Mouse (Mus musculus) intestine, embryonic 14.5 days (tissue): Measurements from ENCODE around the gene Itsn2. TPM values are rescaled to one million over a fixed set of nuclear protein-coding genes. Genes with fewer than 3 reads are reported as not detected.
A peak's percentile ranks its signal among the peaks of the same experiment; 100 is the strongest.

ENCODE experiments used
- ATAC-seq: fragments of 200-750 bp; cut with Nextera tagmentation; replicated peaks from 2 replicates; pipeline ENCODE4 v1.8.0; 2017; ENCODE audit warnings: low read depth, moderate number of reproducible peaks, moderate TSS enrichment, moderate library complexity; ENCODE audit not compliant: low FRiP score, low TSS enrichment
- DNase-seq: peaks from one replicate; pipeline ENCODE4 v3.0.0-alpha.2; 2018; ENCODE audit warnings: low spot score
- H3K27ac ChIP-seq: fragments of 300-500 bp; sonication (generic); 2 replicates; pipeline ENCODE4 v1.5.1; 2014; ENCODE audit warnings: low read depth, mild to moderate bottlenecking, control low read depth
- H3K27me3 ChIP-seq: fragments of 300-500 bp; sonication (generic); replicated peaks from 2 replicates; pipeline ENCODE4 v1.6.1; 2014; ENCODE audit warnings: low read length, control low read depth; ENCODE audit not compliant: control insufficient read depth, insufficient read depth
- H3K36me3 ChIP-seq: fragments of 300-500 bp; sonication (generic); 2 replicates; pipeline ENCODE4 v1.6.1; 2014; ENCODE audit warnings: low read length, control low read depth; ENCODE audit not compliant: control insufficient read depth, insufficient read depth
- H3K4me1 ChIP-seq: fragments of 300-500 bp; sonication (generic); replicated peaks from 2 replicates; pipeline ENCODE4 v1.6.1; 2014; ENCODE audit warnings: low read length, control low read depth, mixed read lengths; ENCODE audit not compliant: control insufficient read depth, insufficient read depth
- H3K4me2 ChIP-seq: fragments of 300-500 bp; sonication (generic); 2 replicates; pipeline ENCODE4 v1.6.1; 2014; ENCODE audit warnings: low read length
- H3K4me3 ChIP-seq: fragments of 300-500 bp; sonication (generic); 2 replicates; pipeline ENCODE4 v1.5.1; 2014; ENCODE audit warnings: low read depth, low read length, control low read depth, mixed read lengths
- H3K9ac ChIP-seq: fragments of 300-500 bp; sonication (generic); 2 replicates; pipeline ENCODE4 v1.6.1; 2014; ENCODE audit warnings: mild to moderate bottlenecking, low read length
- H3K9me3 ChIP-seq: fragments of 300-500 bp; sonication (generic); 2 replicates; pipeline ENCODE4 v1.6.1; 2016; ENCODE audit warnings: low read length, control low read depth; ENCODE audit not compliant: control insufficient read depth
- WGBS: fragments of 180-500 bp; shearing (Covaris S2); extraction: QIAGEN DNeasy Blood & Tissue Kit; methylation state at CpG from one replicate; pipeline ENCODE4 v1.1.7; 2014; 5-methylcytosine and 5-hydroxymethylcytosine counted together
- polyA plus RNA-seq: library from polyadenylated mRNA; unstranded; fragments of >200 nt; fragmentation: Nextera tagmentation; extraction: Ambion mirVana; gene quantifications from 2 replicates; pipeline ENCODE4 v1.2.1, GENCODE M21; 2014

Itsn2 gene
- polyA plus RNA-seq, 1 experiment from 2014 or later: 45.2 TPM

DNA sequence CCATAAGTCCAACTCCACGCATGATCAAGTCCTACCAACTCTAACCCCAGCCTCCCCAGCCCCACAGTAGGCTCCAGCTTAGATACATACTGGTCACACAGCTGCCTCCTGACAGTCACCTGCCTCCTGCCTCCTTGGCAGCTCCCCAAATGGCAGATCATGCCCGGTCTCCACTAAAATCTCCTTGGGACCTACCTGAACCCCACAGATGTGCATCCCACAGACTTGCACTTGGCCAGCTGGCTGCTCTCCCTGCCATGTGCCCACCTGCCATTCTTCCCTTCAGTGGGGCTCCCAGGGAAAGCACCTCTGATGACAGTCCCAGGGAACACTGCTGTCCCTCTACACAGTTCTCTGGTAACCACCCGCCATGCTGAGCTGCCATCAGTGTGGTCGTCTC lies 115.9 kb downstream of the Itsn2 start:
- DNase-seq: peak; percentile 36
- Histone ChIP-seq H3K4me3 (no peak overlapping the region), H3K4me1 (no peaks in the 10 kb centered on the region), H3K27ac (no peak overlapping the region), H3K27me3 (no peaks in the 10 kb centered on the region), H3K9ac (no peak overlapping the region), H3K4me2 (no peak overlapping the region), H3K36me3 (peaks cover 46% of the 10 kb centered on the region), H3K9me3 (no peaks in the 10 kb centered on the region)
- WGBS: 85% methylated on average over 4 of the region's 4 CpGs
- no peak for ATAC-seq

DNA sequence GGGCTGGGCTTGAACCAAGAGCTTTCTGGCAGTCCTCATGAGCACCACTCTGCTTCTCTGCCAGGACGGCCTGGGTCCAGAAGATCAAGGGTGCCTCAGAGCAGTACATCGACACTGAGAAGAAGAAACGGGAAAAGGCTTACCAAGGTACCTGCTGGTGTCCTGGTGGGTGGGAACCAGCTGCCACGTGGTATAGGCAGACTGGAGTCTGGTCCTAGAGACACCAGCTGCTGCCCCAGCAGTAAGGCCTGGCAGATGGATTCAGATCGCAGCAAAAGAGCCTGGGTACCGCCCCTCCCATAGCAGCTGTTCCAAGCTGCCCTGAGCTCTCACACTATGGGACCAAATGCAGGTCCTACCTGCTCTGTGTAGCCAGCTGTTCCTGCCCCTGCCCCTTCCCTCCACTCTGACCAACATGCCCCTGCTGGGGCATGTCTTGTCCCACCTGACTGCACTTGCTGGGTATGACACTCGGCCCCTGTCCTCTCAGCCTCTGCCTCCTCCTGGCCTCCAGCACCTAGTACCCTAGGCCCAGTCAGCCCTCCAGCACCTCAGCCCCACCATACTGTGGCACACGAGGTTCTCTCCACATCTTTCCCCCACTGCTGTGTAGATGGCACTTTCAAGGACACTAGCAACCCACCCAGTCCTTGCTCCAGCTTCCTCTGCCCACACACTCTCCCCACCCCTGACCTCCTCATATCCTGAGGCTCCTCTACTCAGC lies 116.6 kb downstream of the Itsn2 start:
- H3K36me3 ChIP-seq: peaks cover 46% of the 10 kb centered on the region
- no peaks in the 10 kb centered on the region for H3K9me3 ChIP-seq
- no peak overlapping the region for H3K27ac ChIP-seq
- no peak overlapping the region for H3K9ac ChIP-seq
- ATAC-seq: no peak
- H3K4me2 ChIP-seq: no peak overlapping the region
- no peaks in the 10 kb centered on the region for H3K27me3 ChIP-seq
- no peak overlapping the region for H3K4me3 ChIP-seq
- 80% methylated on average over 8 of the region's 8 CpGs for WGBS
- no peaks in the 10 kb centered on the region for H3K4me1 ChIP-seq
- DNase-seq: peak; percentile 45

- ATAC-seq: no peak
- no peak overlapping the region for H3K4me2 ChIP-seq
- H3K4me3 ChIP-seq: no peak overlapping the region
- H3K27me3 ChIP-seq: no peaks in the 10 kb centered on the region
- DNase-seq: no peak
- no peaks in the 10 kb centered on the region for H3K4me1 ChIP-seq
- H3K9me3 ChIP-seq: no peaks in the 10 kb centered on the region
- no peak overlapping the region for H3K9ac ChIP-seq
- peaks cover 46% of the 10 kb centered on the region for H3K36me3 ChIP-seq
- H3K27ac ChIP-seq: no peak overlapping the region
- 89% methylated on average over 7 of the region's 7 CpGs for WGBS
These were observed 117.5 kb downstream of the Itsn2 start for GRCm38 (mm10) chr12:4709926-4710325.

GRCm38 (mm10) chr12:4713361-4713760 lies 120.9 kb downstream of the Itsn2 start:
- no peak overlapping the region for H3K9ac ChIP-seq
- no peaks in the 10 kb centered on the region for H3K4me1 ChIP-seq
- ATAC-seq (no peak), DNase-seq (no peak)
- H3K36me3 ChIP-seq: peaks cover 26% of the 10 kb centered on the region
- no peak overlapping the region for H3K27ac ChIP-seq
- WGBS: 49% methylated on average over 4 of the region's 4 CpGs
- H3K27me3 ChIP-seq: no peaks in the 10 kb centered on the region
- no peak overlapping the region for H3K4me3 ChIP-seq
- H3K4me2 ChIP-seq: no peak overlapping the region
- H3K9me3 ChIP-seq: no peaks in the 10 kb centered on the region

- Histone ChIP-seq H3K9me3 (no peaks in the 10 kb centered on the region), H3K4me2 (no peak overlapping the region), H3K9ac (no peak overlapping the region), H3K27me3 (no peaks in the 10 kb centered on the region), H3K4me1 (no peaks in the 10 kb centered on the region), H3K36me3 (peaks cover 11% of the 10 kb centered on the region), H3K4me3 (no peak overlapping the region), H3K27ac (no peak overlapping the region)
- ATAC-seq: no peak
- DNase-seq: no peak
- 79% methylated on average over 10 of the region's 10 CpGs for WGBS
These were observed 123.2 kb downstream of the Itsn2 start for GRCm38 (mm10) chr12:4715606-4716005.

DNA sequence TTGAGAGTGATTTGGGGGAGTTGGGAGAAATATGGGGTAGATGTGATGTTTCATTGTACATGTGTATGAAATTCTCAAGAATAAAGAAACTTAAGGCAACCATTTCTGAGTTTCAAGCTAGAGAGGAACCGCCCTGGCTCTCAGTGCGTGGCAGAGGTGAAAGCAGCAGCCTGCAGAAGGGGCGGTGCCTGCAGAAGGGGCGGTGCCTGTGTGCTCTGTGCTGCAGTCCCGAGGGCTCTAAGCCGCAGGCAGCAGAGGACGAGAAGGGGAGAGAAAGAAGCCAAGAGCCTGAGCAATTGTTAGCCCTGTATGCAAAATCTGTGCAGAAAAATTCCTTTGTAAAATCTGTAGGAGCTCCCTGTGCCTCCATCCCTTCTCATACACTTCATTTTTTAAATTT lies 125.0 kb downstream of the Itsn2 start:
- no peak overlapping the region for H3K27ac ChIP-seq
- no peak overlapping the region for H3K9ac ChIP-seq
- H3K27me3 ChIP-seq: no peaks in the 10 kb centered on the region
- H3K36me3 ChIP-seq: peaks cover 3% of the 10 kb centered on the region
- WGBS: 10% methylated on average over 7 of the region's 7 CpGs
- no peak overlapping the region for H3K4me3 ChIP-seq
- peak overlapping the region; percentile 23; the same call in 1 of the 2 replicates for H3K4me2 ChIP-seq
- no peaks in the 10 kb centered on the region for H3K9me3 ChIP-seq
- H3K4me1 ChIP-seq: no peaks in the 10 kb centered on the region
- DNase-seq: no peak
- ATAC-seq: peak; percentile 73; the same call in 1 of the 2 replicates

DNA sequence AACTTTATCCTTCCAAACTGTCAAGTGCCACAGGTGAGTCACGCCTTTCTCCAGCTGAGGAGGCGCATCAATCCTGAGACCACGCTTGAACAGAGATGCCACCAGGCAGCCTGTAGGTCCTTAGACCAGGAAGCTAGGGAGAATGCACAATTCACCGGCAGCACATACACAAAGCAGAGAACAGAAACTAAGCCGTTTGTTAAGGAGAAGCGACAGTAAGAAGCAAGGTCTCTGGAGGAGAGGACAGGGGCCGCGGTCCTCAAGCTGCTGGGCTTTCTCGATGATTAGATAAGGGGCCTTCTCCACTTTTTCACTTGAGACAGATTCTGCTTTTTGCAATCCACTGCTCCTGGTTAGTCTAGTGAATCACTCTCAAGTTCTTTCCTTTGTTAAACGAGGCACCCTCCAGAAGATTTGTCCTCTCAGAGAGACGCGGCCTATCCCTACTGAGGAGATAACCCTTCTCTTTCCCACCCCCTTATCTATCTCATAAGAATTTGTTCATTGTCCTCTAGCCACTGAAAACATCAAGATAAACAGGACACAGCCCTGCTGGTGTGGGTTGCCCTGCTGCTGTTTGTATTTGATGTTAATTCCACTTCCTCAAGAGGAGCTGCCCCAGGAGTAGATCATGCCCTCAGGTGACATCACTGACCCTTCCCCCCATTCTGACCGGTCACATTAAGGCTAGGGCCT lies 126.8 kb downstream of the Itsn2 start:
- Histone ChIP-seq H3K9me3 (no peaks in the 10 kb centered on the region), H3K4me3 (no peak overlapping the region), H3K36me3 (no peaks in the 10 kb centered on the region), H3K9ac (no peak overlapping the region), H3K27ac (no peak overlapping the region), H3K4me1 (no peaks in the 10 kb centered on the region), H3K4me2 (no peak overlapping the region), H3K27me3 (no peaks in the 10 kb centered on the region)
- DNase-seq (no peak), ATAC-seq (no peak)
- 64% methylated on average over 13 of the region's 13 CpGs for WGBS

DNA sequence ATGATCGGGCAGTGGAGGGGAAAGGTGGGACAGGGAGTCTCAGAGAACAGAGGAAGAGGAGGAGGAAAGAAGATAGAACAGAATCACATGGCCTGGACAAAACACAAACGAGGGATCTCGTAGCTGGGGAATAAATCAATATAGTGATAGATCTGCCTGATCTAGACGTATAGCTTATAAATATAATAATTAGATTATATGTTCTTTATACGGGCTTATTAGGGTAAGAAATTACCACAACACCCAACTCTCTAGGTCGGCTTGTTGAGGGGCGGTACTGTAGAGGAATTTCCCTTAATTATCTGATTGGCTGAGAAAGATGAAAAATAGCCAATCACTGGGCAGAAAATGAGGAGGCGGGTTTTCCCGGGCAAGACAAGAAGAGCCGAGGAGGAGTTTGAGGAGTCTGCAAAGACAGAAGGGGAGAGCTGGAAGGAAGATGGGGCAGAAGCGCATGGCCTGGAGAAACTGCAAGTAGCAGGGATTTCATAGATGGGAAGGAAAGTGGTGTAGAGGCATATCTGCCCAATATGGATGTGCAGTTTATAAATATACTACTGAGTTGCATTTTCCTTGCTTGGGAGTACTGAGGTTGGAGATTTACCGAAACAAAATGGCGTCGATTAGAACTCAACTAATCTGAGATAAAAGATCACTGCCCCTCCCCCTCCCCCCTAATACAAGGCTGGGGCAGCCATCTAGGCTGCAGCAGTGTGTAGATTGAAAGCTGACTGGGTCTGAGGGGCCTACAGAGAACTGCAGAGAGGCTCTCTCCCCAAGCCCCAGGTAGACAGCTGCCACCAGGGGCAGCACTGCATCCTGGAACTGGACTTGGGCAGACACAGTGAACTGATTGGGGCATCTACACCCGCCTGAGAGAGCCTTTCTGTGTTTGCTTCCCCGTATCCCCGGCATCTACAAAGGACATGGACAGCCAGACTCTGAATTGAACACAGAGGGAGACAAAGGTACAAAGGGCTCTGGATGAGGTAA lies 127.6 kb downstream of the Itsn2 start:
- no peaks in the 10 kb centered on the region for H3K36me3 ChIP-seq
- H3K4me1 ChIP-seq: no peaks in the 10 kb centered on the region
- H3K9ac ChIP-seq: no peak overlapping the region
- DNase-seq (no peak), ATAC-seq (no peak)
- no peak overlapping the region for H3K4me2 ChIP-seq
- no peaks in the 10 kb centered on the region for H3K27me3 ChIP-seq
- WGBS: 71% methylated on average over 17 of the region's 17 CpGs
- H3K27ac ChIP-seq: no peak overlapping the region
- no peak overlapping the region for H3K4me3 ChIP-seq
- H3K9me3 ChIP-seq: no peaks in the 10 kb centered on the region
